Mouse (Mus musculus) c-Kit-positive CD71-negative TER-119-negative erythroid progenitor cells, embryonic 14.5 days (primary cell): ENCODE results near the gene Rbbp5.

Source experiments
- DNase-seq: peaks from one replicate; pipeline ENCODE4 v3.0.0-alpha.2; 2013; ENCODE audit warnings: low read depth

The Rbbp5 gene

GRCm38 (mm10) chr1:132541824-132542599, 64.8 kb downstream of the Rbbp5 start:
- no peak for DNase-seq

DNA sequence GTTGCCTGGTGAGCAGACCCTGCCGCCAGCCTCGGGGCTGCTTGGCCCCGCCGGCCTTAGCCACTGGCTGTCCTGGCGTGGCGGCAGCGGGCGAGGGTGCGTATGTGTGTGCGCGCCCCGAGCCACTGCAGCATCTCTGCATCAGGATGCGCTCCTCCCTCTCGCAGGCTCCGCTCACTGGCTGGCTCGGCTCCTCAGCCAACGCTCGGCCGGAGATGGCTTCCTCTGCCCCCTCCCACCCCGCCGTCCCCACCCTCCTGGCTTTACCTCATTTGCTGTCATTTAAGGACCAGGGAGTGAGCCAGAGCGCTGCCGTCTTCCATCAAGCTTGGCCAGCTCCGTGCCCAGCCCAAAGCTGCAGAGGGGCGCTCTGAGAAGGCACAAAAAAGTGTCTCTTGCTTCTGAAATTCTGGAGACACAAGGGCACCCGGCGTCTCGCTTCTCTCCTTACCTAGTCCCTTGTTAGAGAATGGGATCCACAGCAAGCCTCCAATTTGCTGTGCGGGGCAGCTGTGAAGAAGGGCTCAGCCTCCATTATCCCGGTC, 65.7 kb downstream of the Rbbp5 start, which contains the start of gene Cntn2:
Gene Cntn2, minus strand, starts transcription at position 495 of the 545 bp plus-strand sequence.
- no peak for DNase-seq

GRCm38 (mm10) chr1:132543789-132544188, 66.6 kb downstream of the Rbbp5 start:
- no peak for DNase-seq
